Mouse (Mus musculus): ENCODE measurements around the gene Gm45717. TPM values are rescaled to one million over a fixed set of nuclear protein-coding genes. Genes with fewer than 3 reads are reported as not detected.

The Gm45717 gene
- total RNA-seq (2023) = not detected in 2 replicates

DNA sequence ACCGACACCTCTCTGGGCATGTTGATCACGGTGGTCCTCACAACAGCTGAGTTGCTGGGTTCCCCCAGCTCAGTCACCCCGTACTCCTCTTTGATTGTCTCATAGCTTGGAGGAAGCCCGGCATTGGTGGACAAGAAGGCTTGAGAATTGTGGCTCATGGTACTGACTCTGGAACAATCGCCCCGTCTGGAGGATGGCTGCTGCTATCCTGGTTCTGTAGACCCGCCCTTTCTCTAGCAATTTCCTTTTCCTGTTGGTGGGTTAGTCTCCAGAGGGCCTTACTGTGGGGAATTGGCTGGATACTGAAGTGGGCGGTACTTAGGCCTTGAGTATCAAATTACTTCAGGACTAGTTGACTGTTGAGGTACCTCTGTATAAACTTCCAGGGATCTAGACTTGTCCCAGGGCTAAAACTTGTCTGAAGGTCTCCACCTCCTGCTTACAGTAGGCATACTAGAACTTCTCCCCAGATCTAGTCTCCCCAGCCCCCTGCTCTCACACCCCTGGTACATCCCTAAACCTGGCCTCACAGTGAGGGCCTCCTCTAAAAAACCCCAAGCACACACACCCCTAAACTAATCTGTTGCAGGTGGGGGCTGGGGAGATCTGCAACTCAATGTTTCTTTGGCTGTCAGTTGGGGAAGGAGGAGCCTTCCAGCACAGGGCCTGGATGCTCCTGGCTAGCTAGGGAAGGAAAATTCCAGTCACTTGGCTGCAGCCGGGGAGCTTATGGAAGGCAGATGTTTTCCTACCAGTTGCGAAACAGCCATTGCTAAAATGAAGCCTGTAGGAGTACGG is at the start of gene Gm45717, which contains the start of gene Ifitm2:
TSS of gene Gm45717 (minus strand) at position 180 of the 798 bp plus-strand sequence.
TSS of gene Ifitm2 (minus strand) at position 230 of the 798 bp plus-strand sequence.

DNA sequence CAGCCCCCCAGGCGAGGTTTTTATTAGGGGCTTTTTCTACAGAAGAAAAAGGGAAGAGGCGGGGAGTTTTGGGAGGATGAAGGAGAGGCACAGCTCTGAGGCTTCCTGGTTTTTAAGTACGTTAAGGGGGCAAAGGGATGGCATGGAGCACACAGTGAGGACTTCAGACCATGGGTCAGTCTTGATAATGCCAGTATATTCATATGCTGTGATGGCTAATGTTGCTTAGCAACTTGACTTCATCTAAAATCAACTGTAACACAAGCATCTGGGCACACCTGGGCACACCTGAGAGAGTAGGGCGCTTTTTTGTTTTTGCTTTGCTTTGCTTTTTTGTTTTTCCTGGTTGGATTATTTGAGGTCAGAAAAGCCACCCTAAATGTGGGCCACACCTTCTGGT is 11.2 kb upstream of the Gm45717 start, which contains the start of gene Ifitm1:
TSS of gene Ifitm1 (plus strand) at position 301 of the 400 bp plus-strand sequence.

DNA sequence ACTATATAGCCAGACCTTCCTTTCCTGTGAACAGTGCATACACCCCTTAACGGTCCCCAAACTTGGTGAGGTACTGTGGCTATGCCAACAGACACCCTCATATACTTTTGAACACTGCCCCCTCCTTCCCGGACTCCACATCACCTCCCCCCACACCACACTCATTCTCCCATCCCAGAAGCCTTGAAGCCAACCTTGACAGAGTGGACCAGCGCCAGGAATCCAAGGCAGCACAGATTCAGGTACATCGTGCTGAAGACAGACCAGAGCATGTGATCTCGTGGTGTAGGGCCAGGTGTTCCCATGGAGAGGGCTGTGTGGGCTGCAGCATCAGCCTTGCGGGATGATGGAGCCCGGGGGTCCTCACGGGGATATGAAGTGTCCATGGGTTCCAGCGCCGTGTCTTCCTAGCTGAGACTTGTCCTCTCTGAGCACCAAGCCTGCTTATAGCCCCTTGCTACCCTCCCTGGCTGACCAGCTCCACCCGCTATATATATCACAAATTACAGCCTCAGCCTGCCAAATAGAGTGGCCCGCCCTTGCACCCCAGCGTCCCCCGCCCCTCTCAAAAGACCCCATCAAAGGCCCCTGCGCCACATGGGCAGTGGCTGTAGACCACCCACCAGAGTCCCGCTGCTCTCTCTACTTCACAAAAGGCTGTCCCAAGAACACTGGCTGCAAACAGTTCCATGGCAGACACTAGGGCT is 5.8 kb downstream of the Gm45717 start, which contains the start of gene Ifitm5:
TSS of gene Ifitm5 (minus strand) at position 468 of the 707 bp plus-strand sequence.

DNA sequence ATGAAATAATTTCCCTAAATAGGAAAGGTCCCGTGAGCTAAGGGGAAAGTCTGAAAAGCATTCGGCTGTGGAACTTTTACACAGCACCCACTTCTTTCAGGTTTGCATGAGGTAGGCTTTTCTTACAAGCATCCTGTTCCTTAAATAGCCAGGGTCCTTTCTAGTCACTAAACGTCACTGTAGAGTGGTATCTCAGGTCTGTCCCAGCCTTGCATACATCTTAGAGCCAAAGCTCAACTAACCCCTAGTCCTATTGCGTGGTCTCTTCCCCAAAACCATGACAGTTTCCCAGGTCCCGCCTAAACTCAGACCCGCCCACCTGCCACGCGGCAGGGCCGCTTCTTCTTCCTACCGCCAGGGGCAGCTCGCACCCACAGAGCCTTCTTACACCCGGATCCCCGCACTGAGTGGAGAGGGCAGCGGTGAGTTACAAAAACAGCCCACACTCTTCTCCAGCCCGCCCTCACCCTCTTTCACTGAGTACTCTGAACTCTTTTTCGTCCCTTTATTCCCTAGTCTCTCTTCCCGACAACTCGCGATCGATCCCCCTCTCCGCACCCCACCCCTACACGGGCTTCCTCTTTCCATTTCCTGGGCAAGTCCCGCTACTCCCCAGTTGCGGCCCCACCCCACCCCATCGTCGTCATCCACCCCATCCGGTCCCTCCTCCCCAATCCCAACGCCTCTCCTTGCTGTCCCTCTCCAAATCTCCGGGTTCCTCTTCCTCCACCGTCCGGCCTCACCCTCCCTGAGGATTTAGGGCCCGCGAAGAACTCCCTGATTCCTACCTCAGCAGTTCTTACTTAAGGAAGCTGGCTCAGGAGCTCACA is 14.3 kb downstream of the Gm45717 start, which contains the start of gene Pgghg:
TSS of gene Pgghg (plus strand) at position 170 of the 830 bp plus-strand sequence.

DNA sequence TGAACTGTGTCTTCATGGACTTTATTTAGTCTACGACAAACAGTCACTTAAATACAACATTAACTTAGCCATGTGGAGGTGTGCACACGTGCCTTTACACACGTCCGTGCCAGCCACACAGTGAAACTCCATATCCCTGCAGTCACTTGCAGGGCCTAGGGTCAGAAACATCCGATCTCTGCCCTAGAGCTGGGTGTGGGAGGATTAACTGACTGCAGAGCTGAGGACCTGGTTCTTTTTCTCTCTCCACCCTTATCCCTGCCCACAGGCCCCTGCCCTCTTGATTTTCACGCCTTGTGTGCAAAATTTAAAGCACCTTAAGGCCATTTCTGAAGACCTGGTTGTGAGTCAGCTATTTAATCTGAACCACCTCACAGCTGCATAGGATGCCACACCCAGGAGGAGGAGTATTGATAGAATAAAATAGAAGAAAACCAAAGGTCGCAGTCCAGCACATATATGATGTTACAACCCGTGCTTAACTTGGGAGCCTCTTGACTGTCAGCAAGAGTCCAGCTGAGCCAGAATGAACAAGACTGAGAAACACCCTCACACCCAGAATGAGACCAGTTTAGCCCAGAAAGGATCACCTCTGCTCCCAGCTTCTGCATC is 35.2 kb downstream of the Gm45717 start, which contains the start of gene Nlrp6:
TSS of gene Nlrp6 (plus strand) at position 485 of the 612 bp plus-strand sequence.

DNA sequence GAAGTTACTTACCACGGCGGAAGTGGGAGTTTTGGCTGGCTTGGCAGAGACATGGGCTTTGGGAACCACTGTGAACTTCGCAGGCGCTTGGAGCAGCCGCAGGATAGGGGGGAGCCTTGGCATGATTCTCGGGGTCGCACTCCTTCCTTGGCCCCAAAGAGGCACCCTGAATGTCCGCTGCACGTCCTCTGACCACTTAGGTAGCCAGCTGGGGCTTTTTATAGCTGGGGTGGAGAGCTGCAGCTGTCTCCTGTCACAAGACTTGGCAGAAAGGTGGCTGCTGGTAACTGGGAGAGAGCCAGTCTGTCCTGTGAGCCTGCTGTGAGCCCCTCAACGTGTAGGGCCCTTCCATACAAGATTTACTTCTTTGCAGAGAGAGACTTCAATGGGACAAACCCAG is 55.5 kb downstream of the Gm45717 start, which contains the start of gene Cox8b:
TSS of gene Cox8b (minus strand) at position 227 of the 400 bp plus-strand sequence.

Other genes starting within 250 kb of the Gm45717 start
- gene Cyp2e1, start 192.2 kb downstream of the Gm45717 start, total RNA-seq (2023) = not detected in 2 replicates
- gene Syce1, start 168.1 kb downstream of the Gm45717 start, total RNA-seq (2023) = not detected in 2 replicates
- gene Zfp941, start 133.8 kb downstream of the Gm45717 start, total RNA-seq (2023) = not detected in 2 replicates
- gene Urah, start 120.9 kb downstream of the Gm45717 start, total RNA-seq (2023) = not detected in 2 replicates
- gene Scgb1c1, start 110.4 kb downstream of the Gm45717 start, total RNA-seq (2023) = not detected in 2 replicates
- not detected in 2 replicates for gene Odf3, start 108.1 kb downstream of the Gm45717 start, total RNA-seq (2023)
- not detected in 2 replicates for gene Gm45785, start 99.6 kb downstream of the Gm45717 start, total RNA-seq (2023)
- gene Ric8a, start 99.0 kb downstream of the Gm45717 start, total RNA-seq (2023) = 98.6 and 113 TPM in 2 replicates
- 21.7 and 27.0 TPM in 2 replicates for gene Bet1l, start 98.4 kb downstream of the Gm45717 start, total RNA-seq (2023)
- gene Psmd13, start 74.0 kb downstream of the Gm45717 start, total RNA-seq (2023) = 110 and 137 TPM in 2 replicates
- gene Sirt3, start 73.6 kb downstream of the Gm45717 start, total RNA-seq (2023) = 7.0 and 7.2 TPM in 2 replicates
- not detected in 2 replicates for gene Cox8b, start 55.5 kb downstream of the Gm45717 start, total RNA-seq (2023)
- not detected in 2 replicates for gene Nlrp6, start 35.0 kb downstream of the Gm45717 start, total RNA-seq (2023)
- gene Pgghg, start 14.5 kb downstream of the Gm45717 start, total RNA-seq (2023) = 19.6 and 25.0 TPM in 2 replicates
- gene Ifitm5, start 5.6 kb downstream of the Gm45717 start, total RNA-seq (2023) = 0.73 and 1.7 TPM in 2 replicates
- 357 and 529 TPM in 2 replicates for gene Ifitm2, start 50 bp upstream of the Gm45717 start, total RNA-seq (2023)
- gene Ifitm1, start 11.3 kb upstream of the Gm45717 start, total RNA-seq (2023) = 416 and 495 TPM in 2 replicates
- gene Ifitm3, start 54.8 kb upstream of the Gm45717 start, total RNA-seq (2023) = 381 and 488 TPM in 2 replicates
- 593 and 1,068 TPM in 2 replicates for gene Ifitm6, start 62.0 kb upstream of the Gm45717 start, total RNA-seq (2023)
- not detected in 2 replicates for gene Gm17387, start 73.2 kb upstream of the Gm45717 start, total RNA-seq (2023)
- gene B4galnt4, start 105.2 kb upstream of the Gm45717 start, total RNA-seq (2023) = 0.34 and 0.82 TPM in 2 replicates
- 2.4 and 2.6 TPM in 2 replicates for gene Pkp3, start 122.3 kb upstream of the Gm45717 start, total RNA-seq (2023)
- gene Sigirr, start 144.6 kb upstream of the Gm45717 start, total RNA-seq (2023) = 4.4 and 5.0 TPM in 2 replicates
- gene Ano9, start 161.9 kb upstream of the Gm45717 start, total RNA-seq (2023) = not detected in 2 replicates
- gene Ptdss2, start 166.4 kb upstream of the Gm45717 start, total RNA-seq (2023) = 5.3 and 7.8 TPM in 2 replicates
- 105 and 134 TPM in 2 replicates for gene Rnh1, start 216.9 kb upstream of the Gm45717 start, total RNA-seq (2023)
- 23.9 and 28.1 TPM in 2 replicates for gene Hras, start 238.1 kb upstream of the Gm45717 start, total RNA-seq (2023)
- gene Lrrc56, start 238.2 kb upstream of the Gm45717 start, total RNA-seq (2023) = 4.2 and 4.5 TPM in 2 replicates